Mouse (Mus musculus) bone marrow, adult 2 months (tissue): ENCODE results near the gene Mpdu1.
"Not testable (repeated sequence)": the region's sequence is repeated elsewhere in the genome, so short reads cannot be mapped to it uniquely, and the experiment has no call there.

Experiments used
- CTCF ChIP-seq: fragments of 200-500 bp; IDR thresholded peaks from 2 replicates; pipeline ENCODE4 v1.5.1; 2011; ENCODE audit warnings: low read length, control low read depth; ENCODE audit not compliant: control insufficient read depth, insufficient read depth
- POLR2A ChIP-seq: fragments of 200-500 bp; IDR thresholded peaks from 2 replicates; pipeline ENCODE4 v1.6.1; 2011; ENCODE audit warnings: low read depth, mild to moderate bottlenecking, control low read depth, low read length, borderline replicate concordance; ENCODE audit not compliant: control insufficient read depth

- not testable (repeated sequence) for TF ChIP-seq POLR2A, CTCF
Measured at GRCm38 (mm10) chr11:69614257-69614588, 48.2 kb downstream of the Mpdu1 start.
